Mouse (Mus musculus): ENCODE data around the gene Apol11b. TPM values are rescaled to one million over a fixed set of nuclear protein-coding genes. Genes with fewer than 3 reads are reported as not detected.

Gene Apol11b
- polyA plus RNA-seq, 1 experiment from 2014 or later, result not detected

DNA sequence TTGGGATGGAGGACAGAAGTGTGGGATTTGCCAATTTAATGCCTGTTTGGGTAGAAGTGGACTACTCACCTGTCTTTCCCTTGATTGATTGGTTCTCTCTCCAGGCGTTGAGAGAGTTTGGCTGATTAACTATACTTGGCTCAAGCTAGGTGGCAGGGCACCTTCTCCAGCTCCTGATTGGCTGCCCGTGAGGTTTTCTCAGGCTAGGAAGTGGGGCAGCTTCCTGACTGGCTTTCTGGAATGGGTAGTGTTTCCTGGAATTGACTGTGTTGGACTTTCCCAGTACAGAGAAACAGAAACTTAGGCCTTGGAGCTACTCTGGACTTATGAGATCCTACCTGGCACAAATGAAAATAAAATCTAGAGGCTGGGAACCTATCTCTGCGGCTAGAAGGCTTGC, 44.7 kb downstream of the Apol11b start:
- Histone ChIP-seq H3K9me3 (no peaks in the 10 kb centered on the region), H3K36me3 (no peaks in the 10 kb centered on the region), H3K27me3 (no peaks in the 10 kb centered on the region), H3K4me3 (no peak overlapping the region), H3K4me1 (replicated peaks) (no peaks in the 10 kb centered on the region), H3K4me2 (no peak overlapping the region), H3K27ac (replicated peaks) (no peak overlapping the region), H3K9ac (no peak overlapping the region)
- 76% methylated on average over 3 of the region's 3 CpGs for WGBS
- ATAC-seq (ENCODE audit: low FRiP score, low read depth), result no peak

- 68% methylated on average over 5 of the region's 5 CpGs for WGBS
- H3K36me3 ChIP-seq, result no peaks in the 10 kb centered on the region
- no peak for ATAC-seq (ENCODE audit: low FRiP score, low read depth)
These were observed 47.1 kb downstream of the Apol11b start, which contains the start of gene Apol10b for GRCm38 (mm10) chr15:77595961-77596360. Apol10b (minus strand) TSS chr15:77596125.

DNA sequence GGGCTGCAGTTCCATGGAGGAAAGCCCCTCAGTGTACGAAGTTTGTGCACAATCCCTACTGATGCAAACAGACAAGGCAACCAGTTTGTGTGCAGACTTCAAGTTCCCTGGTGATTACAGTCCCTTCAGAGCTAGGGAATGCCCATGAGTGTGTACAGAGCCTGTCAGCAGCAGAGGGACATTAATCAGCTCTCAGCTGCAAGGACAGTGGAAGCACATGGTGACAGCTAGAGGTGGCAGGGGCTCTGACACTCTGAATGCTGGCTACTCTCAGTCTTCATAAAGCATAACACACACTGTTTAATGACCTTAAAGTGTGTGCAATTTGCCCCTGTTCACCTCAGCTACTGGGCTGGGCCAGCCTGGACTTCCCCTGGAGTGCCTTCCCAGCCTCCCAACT, 49.5 kb downstream of the Apol11b start:
- ATAC-seq (ENCODE audit: low FRiP score, low read depth), result no peak
- Histone ChIP-seq H3K4me1 (replicated peaks) (no peaks in the 10 kb centered on the region), H3K4me3 (no peak overlapping the region), H3K9ac (no peak overlapping the region), H3K9me3 (no peaks in the 10 kb centered on the region), H3K27me3 (no peaks in the 10 kb centered on the region), H3K4me2 (no peak overlapping the region), H3K27ac (replicated peaks) (no peak overlapping the region), H3K36me3 (no peaks in the 10 kb centered on the region)
- WGBS, result 88% methylated on average over 1 of the region's 1 CpGs

More at GRCm38 (mm10) chr15:77595961-77596360, 47.1 kb downstream of the Apol11b start, which contains the start of gene Apol10b:
- no peaks in the 10 kb centered on the region for H3K9me3 ChIP-seq
- no peaks in the 10 kb centered on the region for H3K27me3 ChIP-seq
- H3K4me2 ChIP-seq, result no peak within 1 kb of the TSS
- no peaks in the 10 kb centered on the region for H3K4me1 ChIP-seq (replicated peaks)
- H3K9ac ChIP-seq, result no peak within 1 kb of the TSS
- no peak within 1 kb of the TSS for H3K4me3 ChIP-seq
- no peak within 1 kb of the TSS for H3K27ac ChIP-seq (replicated peaks)

DNA sequence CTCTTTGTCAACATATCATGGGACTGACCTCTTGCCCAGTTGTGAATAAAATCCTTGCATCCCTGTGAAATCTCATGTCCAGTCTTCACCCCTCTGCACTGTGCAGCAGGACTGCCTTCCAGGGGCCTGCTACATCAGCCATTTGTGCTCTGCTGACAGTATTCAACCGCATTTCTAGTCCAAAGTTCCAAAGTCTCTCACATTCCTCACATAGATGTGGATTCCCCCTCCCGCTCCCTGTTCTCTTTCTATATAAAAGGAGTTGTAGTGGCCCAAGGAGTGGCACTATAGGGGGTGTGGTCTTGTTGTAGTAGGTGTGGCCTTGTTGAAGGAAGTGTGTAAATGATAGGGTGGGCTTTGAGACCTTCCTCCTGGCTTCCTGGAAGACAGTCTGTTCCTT, 52.2 kb downstream of the Apol11b start:
- WGBS, result 80% methylated on average over 2 of the region's 2 CpGs
- no peak for ATAC-seq (ENCODE audit: low FRiP score, low read depth)
- Histone ChIP-seq H3K4me3 (no peak overlapping the region), H3K9ac (no peak overlapping the region), H3K4me1 (replicated peaks) (no peaks in the 10 kb centered on the region), H3K4me2 (no peak overlapping the region), H3K27me3 (no peaks in the 10 kb centered on the region), H3K9me3 (no peaks in the 10 kb centered on the region), H3K27ac (replicated peaks) (no peak overlapping the region), H3K36me3 (no peaks in the 10 kb centered on the region)

DNA sequence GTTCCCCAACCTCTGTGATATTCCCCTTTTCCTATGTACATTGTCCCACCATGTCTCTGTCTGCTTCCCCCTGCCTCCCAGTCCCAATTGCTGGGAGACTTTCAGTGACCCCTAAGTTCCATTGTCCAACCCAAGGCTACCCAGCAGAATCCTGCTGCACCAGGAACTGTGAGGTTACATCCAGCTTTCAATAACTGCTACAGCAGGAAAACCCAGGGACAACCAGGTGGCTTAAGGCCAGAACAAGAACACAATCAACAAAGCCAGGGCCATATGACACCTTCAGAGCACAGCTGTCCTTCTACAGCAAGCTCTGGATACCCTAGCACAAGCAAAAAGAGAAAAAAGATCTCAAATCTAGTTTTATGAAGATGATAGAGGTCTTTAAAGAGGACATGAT, 54.1 kb downstream of the Apol11b start:
- H3K4me3 ChIP-seq, result no peak overlapping the region
- ATAC-seq (ENCODE audit: low FRiP score, low read depth), result no peak

DNA sequence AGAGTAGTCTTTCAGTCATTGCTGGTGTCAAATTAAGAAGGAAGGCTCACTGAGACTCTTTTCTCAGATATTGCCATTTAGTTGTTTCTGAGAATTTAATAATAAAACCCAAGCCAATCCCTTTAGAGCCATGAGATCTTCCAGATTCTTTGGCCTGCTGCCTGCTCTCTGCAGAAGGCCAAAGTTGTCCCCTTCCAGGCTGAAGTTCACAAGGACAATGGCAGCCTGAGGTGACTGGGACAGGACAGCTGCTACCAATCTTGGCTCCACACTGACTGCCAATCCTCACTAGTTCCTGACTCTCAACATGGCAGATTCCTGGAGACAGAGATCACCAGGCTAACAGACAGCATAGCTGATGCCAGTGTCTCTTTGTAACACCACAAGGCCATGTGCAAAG, 56.1 kb downstream of the Apol11b start:
- no peak overlapping the region for H3K4me3 ChIP-seq
- H3K9me3 ChIP-seq, result peaks cover 9% of the 10 kb centered on the region; the same call in 1 of the 2 replicates
- H3K27ac ChIP-seq (replicated peaks), result no peak overlapping the region
- no peaks in the 10 kb centered on the region for H3K36me3 ChIP-seq
- H3K4me2 ChIP-seq, result no peak overlapping the region
- H3K4me1 ChIP-seq (replicated peaks), result no peaks in the 10 kb centered on the region
- no peak overlapping the region for H3K9ac ChIP-seq
- no peaks in the 10 kb centered on the region for H3K27me3 ChIP-seq
- no peak for ATAC-seq (ENCODE audit: low FRiP score, low read depth)

More for the DNA sequence above, 54.1 kb downstream of the Apol11b start:
- H3K9me3 ChIP-seq, result 0 out of 2 replicates have a peak, but pooled peaks cover under 1% of the 10 kb centered on the region
- no peaks in the 10 kb centered on the region for H3K4me1 ChIP-seq (replicated peaks)
- H3K27ac ChIP-seq (replicated peaks), result no peak overlapping the region
- no peak overlapping the region for H3K9ac ChIP-seq
- H3K4me2 ChIP-seq, result no peak overlapping the region
- H3K36me3 ChIP-seq, result no peaks in the 10 kb centered on the region
- H3K27me3 ChIP-seq, result no peaks in the 10 kb centered on the region

Other genes starting within 250 kb of the Apol11b start
- gene Apol7a, start 244.2 kb downstream of the Apol11b start, polyA plus RNA-seq (2015; fragmentation: Nextera tagmentation; extraction: Ambion mirVana), result 0.07 TPM in 1 of 2 replicates, not detected in the other
- gene Apol9a, start 232.2 kb downstream of the Apol11b start, polyA plus RNA-seq (2015; fragmentation: Nextera tagmentation; extraction: Ambion mirVana), result 0.04 and 0.09 TPM in 2 replicates
- gene Apol7b, start 195.8 kb downstream of the Apol11b start, polyA plus RNA-seq (2015; fragmentation: Nextera tagmentation; extraction: Ambion mirVana), result not detected in 2 replicates
- not detected in 2 replicates for gene Apol10a, start 166.2 kb downstream of the Apol11b start, polyA plus RNA-seq (2015; fragmentation: Nextera tagmentation; extraction: Ambion mirVana)
- not detected in 2 replicates for gene Apol11a, start 135.0 kb downstream of the Apol11b start, polyA plus RNA-seq (2015; fragmentation: Nextera tagmentation; extraction: Ambion mirVana)
- gene Apol7c, start 110.0 kb downstream of the Apol11b start, polyA plus RNA-seq (2015; fragmentation: Nextera tagmentation; extraction: Ambion mirVana), result not detected in 2 replicates
- gene 1700025B11Rik, start 81.4 kb downstream of the Apol11b start, polyA plus RNA-seq (2015; fragmentation: Nextera tagmentation; extraction: Ambion mirVana), result not detected in 2 replicates
- 0.12 and 0.16 TPM in 2 replicates for gene Apol10b, start 47.2 kb downstream of the Apol11b start, polyA plus RNA-seq (2015; fragmentation: Nextera tagmentation; extraction: Ambion mirVana)
- not detected in 2 replicates for gene Gm36245, start 44.0 kb downstream of the Apol11b start, polyA plus RNA-seq (2015; fragmentation: Nextera tagmentation; extraction: Ambion mirVana)
- gene Apol7e, start 55.6 kb upstream of the Apol11b start, polyA plus RNA-seq (2015; fragmentation: Nextera tagmentation; extraction: Ambion mirVana), result not detected in 2 replicates
- 0.37 TPM in 1 of 2 replicates, not detected in the other for gene Apol9b, start 85.8 kb upstream of the Apol11b start, polyA plus RNA-seq (2015; fragmentation: Nextera tagmentation; extraction: Ambion mirVana)
- 0.22 and 0.25 TPM in 2 replicates for gene Apol8, start 113.7 kb upstream of the Apol11b start, polyA plus RNA-seq (2015; fragmentation: Nextera tagmentation; extraction: Ambion mirVana)
- 11.8 and 12.0 TPM in 2 replicates for gene Myh9, start 198.9 kb upstream of the Apol11b start, polyA plus RNA-seq (2015; fragmentation: Nextera tagmentation; extraction: Ambion mirVana)